Mouse (Mus musculus) lung, postnatal 0 days (tissue): ENCODE measurements around the gene Adam12. TPM values are rescaled to one million over a fixed set of nuclear protein-coding genes. Genes with fewer than 3 reads are reported as not detected.
A peak's percentile ranks its signal among the peaks of the same experiment; 100 is the strongest.

Experiments used
- ATAC-seq: fragments of 200-750 bp; cut with Nextera tagmentation; 2 replicates; pipeline ENCODE4 v1.8.0; 2017; ENCODE audit warnings: moderate library complexity
- DNase-seq: peaks from one replicate; pipeline ENCODE4 v3.0.0-alpha.2; 2016; ENCODE audit warnings: low spot score
- H3K27ac ChIP-seq: fragments of 300-500 bp; sonication (generic); 2 replicates; pipeline ENCODE4 v1.5.1; 2014; ENCODE audit warnings: antibody characterized with exemption, mild to moderate bottlenecking, low read length, mixed read lengths
- H3K27me3 ChIP-seq: fragments of 300-500 bp; sonication (generic); replicated peaks from 2 replicates; pipeline ENCODE4 v1.6.1; 2014; ENCODE audit warnings: low read length, mixed read lengths; ENCODE audit not compliant: insufficient read depth
- H3K36me3 ChIP-seq: fragments of 300-500 bp; sonication (generic); 2 replicates; pipeline ENCODE4 v1.6.1; 2014; ENCODE audit warnings: low read length, mixed read lengths; ENCODE audit not compliant: insufficient read depth
- H3K4me1 ChIP-seq: fragments of 300-500 bp; sonication (generic); 2 replicates; pipeline ENCODE4 v1.6.1; 2014; ENCODE audit warnings: antibody characterized with exemption, low read depth, low read length, mixed read lengths; ENCODE audit not compliant: insufficient read depth
- H3K4me2 ChIP-seq: fragments of 300-500 bp; sonication (generic); replicated peaks from 2 replicates; pipeline ENCODE4 v1.6.1; 2014; ENCODE audit warnings: low read depth, mild to moderate bottlenecking, low read length, moderate library complexity, mixed read lengths
- H3K4me3 ChIP-seq: fragments of 300-500 bp; sonication (generic); 2 replicates; pipeline ENCODE4 v1.5.1; 2014; ENCODE audit warnings: low read depth, low read length
- H3K9ac ChIP-seq: fragments of 300-500 bp; sonication (generic); replicated peaks from 2 replicates; pipeline ENCODE4 v1.6.1; 2014; ENCODE audit warnings: low read depth, mild to moderate bottlenecking
- H3K9me3 ChIP-seq: fragments of 300-500 bp; sonication (generic); 2 replicates; pipeline ENCODE4 v1.6.1; 2016; ENCODE audit warnings: low read length, mixed read lengths
- CTCF ChIP-seq: IDR thresholded peaks from 2 replicates; pipeline ENCODE4 v1.5.1; 2016; ENCODE audit warnings: antibody characterized with exemption, mild to moderate bottlenecking
- EP300 ChIP-seq: IDR thresholded peaks from 2 replicates; pipeline ENCODE4 v1.6.1; 2016; ENCODE audit warnings: antibody characterized with exemption, mild to moderate bottlenecking, control low read depth
- WGBS: fragments of 180-500 bp; shearing (Covaris S2); extraction: QIAGEN DNeasy Blood & Tissue Kit; methylation state at CpG from one replicate; pipeline ENCODE4 v1.1.7; 2014; 5-methylcytosine and 5-hydroxymethylcytosine counted together
- polyA plus RNA-seq: library from polyadenylated mRNA; unstranded; fragments of >200 nt; fragmentation: Nextera tagmentation; extraction: Ambion mirVana; gene quantifications from 2 replicates; pipeline ENCODE4 v1.2.1, GENCODE M21; 2015

Gene Adam12
- polyA plus RNA-seq, 1 experiment from 2014 or later: 2.5 TPM

- 22% methylated on average over 13 of the region's 13 CpGs for WGBS
- Histone ChIP-seq H3K4me1 (peaks cover 27% of the 10 kb centered on the region; the same call in 1 of the 2 replicates), H3K4me3 (no peak overlapping the region), H3K9ac (no peak overlapping the region), H3K27me3 (no peaks in the 10 kb centered on the region), H3K4me2 (no peak overlapping the region), H3K36me3 (no peaks in the 10 kb centered on the region), H3K27ac (peak overlapping the region; percentile 32; the same call in 1 of the 2 replicates), H3K9me3 (no peaks in the 10 kb centered on the region)
- TF ChIP-seq CTCF (no peak), EP300 (peak; percentile 47; the same call in 1 of the 2 replicates)
- ATAC-seq (peak; percentile 58), DNase-seq (peak; percentile 71)
Measured at GRCm38 (mm10) chr7:134227773-134228455, 4.0 kb downstream of the Adam12 start.

GRCm38 (mm10) chr7:134227101-134227500 lies 4.8 kb downstream of the Adam12 start:
- Histone ChIP-seq H3K27me3 (no peaks in the 10 kb centered on the region), H3K9ac (no peak overlapping the region), H3K4me3 (no peak overlapping the region), H3K27ac (no peak overlapping the region; the same call in 1 of the 2 replicates), H3K4me2 (no peak overlapping the region), H3K36me3 (no peaks in the 10 kb centered on the region), H3K4me1 (peaks cover 30% of the 10 kb centered on the region; the same call in 1 of the 2 replicates), H3K9me3 (no peaks in the 10 kb centered on the region)
- DNase-seq (no peak), ATAC-seq (no peak)
- WGBS: 73% methylated on average over 4 of the region's 4 CpGs
- TF ChIP-seq CTCF: no peak
- TF ChIP-seq EP300: no peak

DNA sequence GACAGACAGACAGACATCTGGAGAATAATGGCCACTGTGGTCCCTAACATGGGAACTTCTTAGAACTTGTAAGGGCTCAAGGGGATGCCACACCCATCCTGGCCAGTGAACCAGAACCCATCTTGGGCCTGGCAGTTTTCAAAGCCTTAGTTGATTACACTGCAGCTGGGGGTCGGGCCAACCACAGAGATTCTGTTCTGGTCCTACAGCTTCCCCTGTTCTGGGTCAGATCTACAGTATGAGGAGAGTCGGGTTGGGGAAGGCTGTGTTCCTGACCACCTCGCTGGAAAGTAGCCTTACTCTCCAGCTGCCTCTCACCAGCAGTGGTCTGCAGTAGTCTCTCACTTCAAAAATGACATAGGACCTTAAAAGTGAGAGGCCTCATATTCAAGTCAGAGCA lies 5.7 kb downstream of the Adam12 start:
- DNase-seq: no peak
- WGBS: 69% methylated on average over 3 of the region's 3 CpGs
- no peaks in the 10 kb centered on the region for H3K27me3 ChIP-seq
- no peak overlapping the region for H3K27ac ChIP-seq
- H3K9me3 ChIP-seq: no peaks in the 10 kb centered on the region
- H3K4me2 ChIP-seq: no peak overlapping the region
- H3K4me1 ChIP-seq: peaks cover 30% of the 10 kb centered on the region; the same call in 1 of the 2 replicates
- no peak overlapping the region for H3K9ac ChIP-seq
- no peak overlapping the region for H3K4me3 ChIP-seq
- H3K36me3 ChIP-seq: no peaks in the 10 kb centered on the region
- ATAC-seq: no peak
- no peak for TF ChIP-seq CTCF
- TF ChIP-seq EP300: no peak

DNA sequence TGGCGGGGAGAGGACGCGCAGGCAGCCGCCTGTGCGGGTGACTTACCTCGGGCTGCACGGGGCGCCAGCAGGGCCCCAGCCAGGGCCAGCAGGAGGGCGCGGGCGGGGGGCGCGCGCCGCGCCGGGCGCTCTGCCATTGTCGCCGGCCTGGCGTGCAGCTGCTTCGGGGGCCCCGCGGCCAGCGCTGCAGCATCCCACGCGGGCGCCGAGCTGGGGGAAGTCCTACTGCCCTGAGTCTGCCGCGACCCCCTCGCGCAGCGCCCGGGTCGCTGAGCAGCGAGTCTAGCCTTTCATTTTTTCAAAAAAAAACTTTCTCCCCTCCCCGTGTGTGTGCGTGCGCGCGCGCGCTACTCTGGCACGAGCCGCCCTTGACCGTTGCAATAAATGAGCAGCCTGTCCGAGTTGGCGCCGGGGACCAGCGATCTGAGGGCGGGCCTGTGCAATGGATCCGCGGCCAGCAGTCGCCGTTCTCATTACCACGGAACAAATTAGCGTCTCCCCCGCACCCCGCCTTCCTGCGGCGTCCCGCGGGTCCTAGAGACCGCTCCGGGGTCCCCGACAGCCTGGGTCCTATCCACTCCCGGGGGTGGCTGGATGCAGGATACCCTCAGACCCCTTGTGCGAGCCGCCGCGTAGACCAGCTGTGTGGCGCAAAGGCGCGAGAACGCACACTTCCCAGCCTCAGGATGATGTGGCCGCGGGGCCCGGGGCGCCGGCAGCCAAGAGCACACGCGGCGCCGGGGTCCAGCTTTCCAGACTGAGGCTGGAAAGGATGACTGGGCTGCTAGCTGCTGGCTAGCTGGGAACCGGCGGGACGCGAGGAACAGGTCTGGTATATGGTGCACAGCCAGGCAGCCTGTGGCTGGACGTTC lies 7.0 kb downstream of the Adam12 start:
- ATAC-seq: peak; percentile 45
- no peak overlapping the region for H3K27ac ChIP-seq
- no peak for TF ChIP-seq EP300
- no peaks in the 10 kb centered on the region for H3K27me3 ChIP-seq
- peak overlapping the region; percentile 39 for H3K9ac ChIP-seq
- peaks cover 30% of the 10 kb centered on the region; the same call in 1 of the 2 replicates for H3K4me1 ChIP-seq
- H3K9me3 ChIP-seq: no peaks in the 10 kb centered on the region
- H3K4me2 ChIP-seq: peak overlapping the region; percentile 99
- 1% methylated on average over 76 of the region's 90 CpGs for WGBS
- DNase-seq: peak; percentile 59
- peak overlapping the region; percentile 68 for H3K4me3 ChIP-seq
- no peaks in the 10 kb centered on the region for H3K36me3 ChIP-seq

- 0% methylated on average over 13 of the region's 14 CpGs for WGBS
- H3K4me1 ChIP-seq: peaks cover 26% of the 10 kb centered on the region; the same call in 1 of the 2 replicates
- no peak; the same call in 1 of the 2 replicates for ATAC-seq
Measured at GRCm38 (mm10) chr7:134224421-134224740, 7.6 kb downstream of the Adam12 start.

More at GRCm38 (mm10) chr7:134224421-134224740, 7.6 kb downstream of the Adam12 start:
- peak overlapping the region; percentile 99 for H3K4me2 ChIP-seq
- H3K9me3 ChIP-seq: no peaks in the 10 kb centered on the region
- H3K36me3 ChIP-seq: no peaks in the 10 kb centered on the region
- no peak for TF ChIP-seq EP300
- no peak for TF ChIP-seq CTCF
- H3K27me3 ChIP-seq: no peaks in the 10 kb centered on the region
- peak overlapping the region; percentile 39; the same call in 1 of the 2 replicates for H3K9ac ChIP-seq
- no peak overlapping the region for H3K27ac ChIP-seq
- DNase-seq: no peak
- peak overlapping the region; percentile 68 for H3K4me3 ChIP-seq
